Mouse (Mus musculus) embryonic facial prominence, embryonic 14.5 days (tissue): Measurements from ENCODE around the gene Bcl11b. TPM values are rescaled to one million over a fixed set of nuclear protein-coding genes. Genes with fewer than 3 reads are reported as not detected.

Experiments used
- ATAC-seq: fragments of 200-750 bp; cut with Nextera tagmentation; 2 replicates; pipeline ENCODE4 v1.8.0; 2017; ENCODE audit warnings: low read depth, moderate number of reproducible peaks, moderate TSS enrichment
- DNase-seq: peaks from one replicate; pipeline ENCODE4 v3.0.0-alpha.2; 2015; ENCODE audit warnings: low spot score
- H3K27ac ChIP-seq: fragments of 300-500 bp; sonication (generic); replicated peaks from 2 replicates; pipeline ENCODE4 v1.5.1; 2014; ENCODE audit warnings: low read depth, mild to moderate bottlenecking, low read length, moderate library complexity
- H3K27me3 ChIP-seq: fragments of 300-500 bp; sonication (generic); replicated peaks from 2 replicates; pipeline ENCODE4 v1.6.1; 2014; ENCODE audit warnings: low read length; ENCODE audit not compliant: control insufficient read depth, insufficient read depth
- H3K36me3 ChIP-seq: fragments of 300-500 bp; sonication (generic); 2 replicates; pipeline ENCODE4 v1.6.1; 2014; ENCODE audit warnings: low read length, mixed read lengths; ENCODE audit not compliant: control insufficient read depth, insufficient read depth
- H3K4me1 ChIP-seq: fragments of 300-500 bp; sonication (generic); 2 replicates; pipeline ENCODE4 v1.6.1; 2014; ENCODE audit warnings: antibody characterized with exemption, low read length; ENCODE audit not compliant: control insufficient read depth, insufficient read depth
- H3K4me2 ChIP-seq: fragments of 300-500 bp; sonication (generic); 2 replicates; pipeline ENCODE4 v1.6.1; 2014; ENCODE audit warnings: low read depth, mild to moderate bottlenecking, low read length, moderate library complexity, mixed read lengths
- H3K4me3 ChIP-seq: fragments of 300-500 bp; sonication (generic); 2 replicates; pipeline ENCODE4 v1.5.1; 2014; ENCODE audit warnings: low read depth, mild to moderate bottlenecking, low read length
- H3K9ac ChIP-seq: fragments of 300-500 bp; sonication (generic); 2 replicates; pipeline ENCODE4 v1.6.1; 2014; ENCODE audit warnings: low read depth, mild to moderate bottlenecking, low read length, moderate library complexity, mixed read lengths
- H3K9me3 ChIP-seq: fragments of 300-500 bp; sonication (generic); 2 replicates; pipeline ENCODE4 v1.6.1; 2016; ENCODE audit warnings: low read length; ENCODE audit not compliant: control insufficient read depth
- WGBS: fragments of 180-500 bp; shearing (Covaris S2); extraction: QIAGEN DNeasy Blood & Tissue Kit; methylation state at CpG from one replicate; pipeline ENCODE4 v1.1.7; 2014; 5-methylcytosine and 5-hydroxymethylcytosine counted together
- polyA plus RNA-seq: library from polyadenylated mRNA; unstranded; fragments of >200 nt; fragmentation: Nextera tagmentation; extraction: Ambion mirVana; gene quantifications from 2 replicates; pipeline ENCODE4 v1.2.1, GENCODE M21; 2014

Bcl11b gene
- polyA plus RNA-seq, 1 experiment from 2014 or later = 16.5 TPM

- H3K4me3 ChIP-seq = no peak overlapping the region
- ATAC-seq (no peak), DNase-seq (no peak)
- no peaks in the 10 kb centered on the region for H3K36me3 ChIP-seq
- no peaks in the 10 kb centered on the region for H3K4me1 ChIP-seq
- H3K27me3 ChIP-seq = no peaks in the 10 kb centered on the region
- no peak overlapping the region for H3K27ac ChIP-seq
- H3K9ac ChIP-seq = no peak overlapping the region
- H3K4me2 ChIP-seq = no peak overlapping the region
- 93% methylated on average over 3 of the region's 3 CpGs for WGBS
- peaks cover 8% of the 10 kb centered on the region for H3K9me3 ChIP-seq
Observed at GRCm38 (mm10) chr12:107905333-107905732, 98.1 kb downstream of the Bcl11b start.

- Histone ChIP-seq H3K4me3 (no peak overlapping the region), H3K9me3 (peaks cover 8% of the 10 kb centered on the region), H3K27ac (no peak overlapping the region), H3K4me1 (no peaks in the 10 kb centered on the region), H3K36me3 (no peaks in the 10 kb centered on the region), H3K4me2 (no peak overlapping the region), H3K9ac (no peak overlapping the region), H3K27me3 (no peaks in the 10 kb centered on the region)
- WGBS = 85% methylated on average over 11 of the region's 11 CpGs
- DNase-seq = no peak
- ATAC-seq = no peak
Observed at GRCm38 (mm10) chr12:107904457-107904856, 98.9 kb downstream of the Bcl11b start.

DNA sequence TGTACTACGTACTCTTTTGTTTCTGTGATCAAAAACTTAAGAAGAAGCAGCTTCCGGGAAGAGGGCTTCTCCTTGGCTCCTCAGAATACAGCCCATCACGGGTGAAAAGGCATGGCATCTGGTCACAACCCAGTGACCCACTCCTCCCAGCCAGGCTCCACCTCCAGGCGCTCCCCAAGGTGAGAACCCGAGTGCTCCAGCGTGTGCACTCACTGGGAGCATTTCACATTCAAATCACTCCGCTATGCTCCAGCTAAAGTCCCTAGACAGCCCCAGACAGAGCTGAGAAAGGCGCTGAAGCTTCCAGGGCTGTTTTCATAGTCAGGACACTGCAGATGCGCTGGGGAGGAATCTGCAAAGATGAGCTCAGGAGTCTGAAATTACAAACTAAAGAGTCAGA lies 99.5 kb downstream of the Bcl11b start:
- DNase-seq (no peak), ATAC-seq (no peak)
- Histone ChIP-seq H3K4me3 (no peak overlapping the region), H3K9ac (no peak overlapping the region; the same call in 1 of the 2 replicates), H3K27me3 (no peaks in the 10 kb centered on the region), H3K4me1 (no peaks in the 10 kb centered on the region), H3K27ac (no peak overlapping the region), H3K9me3 (peaks cover 8% of the 10 kb centered on the region), H3K36me3 (no peaks in the 10 kb centered on the region), H3K4me2 (no peak overlapping the region)
- 41% methylated on average over 9 of the region's 9 CpGs for WGBS

GRCm38 (mm10) chr12:107891449-107891848 lies 112.0 kb downstream of the Bcl11b start:
- ATAC-seq = no peak
- Histone ChIP-seq H3K27me3 (no peaks in the 10 kb centered on the region; the same call in 1 of the 2 replicates), H3K4me3 (no peak overlapping the region)

DNA sequence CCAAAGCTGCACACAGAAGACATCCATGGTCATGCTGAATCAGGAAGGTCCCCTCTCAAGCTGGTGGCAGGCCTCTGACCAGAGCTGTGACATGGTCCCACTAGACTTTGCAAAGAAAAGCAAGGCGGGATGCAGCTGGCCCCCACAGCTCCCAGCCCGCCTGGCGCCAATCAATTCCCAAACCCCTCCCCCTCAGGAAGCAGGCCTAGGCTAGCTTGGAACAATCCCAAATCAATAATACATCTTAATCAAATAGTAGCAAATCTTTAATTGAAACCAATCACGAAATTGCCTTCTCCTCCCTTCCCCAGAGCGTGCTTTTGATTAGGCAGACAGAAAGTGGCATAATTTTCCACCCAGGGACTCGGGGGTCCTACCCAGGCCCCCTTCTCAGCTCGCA lies 113.1 kb downstream of the Bcl11b start:
- Histone ChIP-seq H3K9me3 (no peaks in the 10 kb centered on the region), H3K27me3 (no peaks in the 10 kb centered on the region; the same call in 1 of the 2 replicates), H3K4me1 (peaks cover 20% of the 10 kb centered on the region), H3K36me3 (no peaks in the 10 kb centered on the region), H3K4me3 (no peak overlapping the region), H3K4me2 (no peak overlapping the region), H3K9ac (no peak overlapping the region), H3K27ac (no peak overlapping the region)
- DNase-seq (no peak), ATAC-seq (no peak)
- WGBS = 53% methylated on average over 7 of the region's 7 CpGs

More at GRCm38 (mm10) chr12:107891449-107891848, 112.0 kb downstream of the Bcl11b start:
- DNase-seq = no peak
- WGBS = 88% methylated on average over 3 of the region's 3 CpGs
- no peaks in the 10 kb centered on the region for H3K36me3 ChIP-seq
- peaks cover 20% of the 10 kb centered on the region for H3K4me1 ChIP-seq
- no peak overlapping the region for H3K4me2 ChIP-seq
- no peaks in the 10 kb centered on the region for H3K9me3 ChIP-seq
- no peak overlapping the region for H3K27ac ChIP-seq
- no peak overlapping the region for H3K9ac ChIP-seq

- DNase-seq (peak; percentile 59), ATAC-seq (peak; percentile 75)
- Histone ChIP-seq H3K4me3 (no peak overlapping the region), H3K27me3 (no peaks in the 10 kb centered on the region; the same call in 1 of the 2 replicates), H3K9me3 (no peaks in the 10 kb centered on the region), H3K9ac (no peak overlapping the region), H3K4me1 (peaks cover 20% of the 10 kb centered on the region), H3K27ac (no peak overlapping the region), H3K36me3 (no peaks in the 10 kb centered on the region), H3K4me2 (no peak overlapping the region)
- 27% methylated on average over 10 of the region's 10 CpGs for WGBS
Observed at GRCm38 (mm10) chr12:107889841-107890240, 113.6 kb downstream of the Bcl11b start.

- H3K4me3 ChIP-seq = no peak overlapping the region
- peaks cover 20% of the 10 kb centered on the region for H3K4me1 ChIP-seq
- no peaks in the 10 kb centered on the region for H3K9me3 ChIP-seq
- H3K4me2 ChIP-seq = no peak overlapping the region
- H3K9ac ChIP-seq = no peak overlapping the region
- DNase-seq = peak; percentile 48
- no peak for ATAC-seq
- WGBS = 38% methylated on average over 5 of the region's 5 CpGs
- H3K36me3 ChIP-seq = no peaks in the 10 kb centered on the region
- H3K27ac ChIP-seq = no peak overlapping the region
- no peaks in the 10 kb centered on the region for H3K27me3 ChIP-seq
Observed at GRCm38 (mm10) chr12:107888646-107889045, 114.8 kb downstream of the Bcl11b start.

GRCm38 (mm10) chr12:107888049-107888448 lies 115.4 kb downstream of the Bcl11b start:
- no peaks in the 10 kb centered on the region for H3K27me3 ChIP-seq
- no peak for DNase-seq
- peaks cover 20% of the 10 kb centered on the region for H3K4me1 ChIP-seq
- no peak overlapping the region for H3K9ac ChIP-seq
- H3K9me3 ChIP-seq = no peaks in the 10 kb centered on the region
- H3K27ac ChIP-seq = no peak overlapping the region
- H3K4me3 ChIP-seq = no peak overlapping the region
- no peaks in the 10 kb centered on the region for H3K36me3 ChIP-seq
- no peak for ATAC-seq
- WGBS = 80% methylated on average over 5 of the region's 5 CpGs
- H3K4me2 ChIP-seq = no peak overlapping the region

- WGBS = 46% methylated on average over 6 of the region's 6 CpGs
- Histone ChIP-seq H3K4me3 (no peak overlapping the region), H3K27me3 (no peaks in the 10 kb centered on the region), H3K4me2 (no peak overlapping the region), H3K36me3 (no peaks in the 10 kb centered on the region), H3K27ac (no peak overlapping the region), H3K9ac (no peak overlapping the region), H3K4me1 (peaks cover 20% of the 10 kb centered on the region), H3K9me3 (no peaks in the 10 kb centered on the region)
- no peak for DNase-seq
- ATAC-seq = no peak
Observed at GRCm38 (mm10) chr12:107887621-107888020, 115.8 kb downstream of the Bcl11b start.
